Mouse (Mus musculus) ovary, postnatal 14 days (tissue): Measurements from ENCODE around the gene Itgb2.
A peak's percentile ranks its signal among the peaks of the same experiment; 100 is the strongest.

ENCODE experiments used
- DNase-seq: peaks from one replicate; pipeline ENCODE4 v3.0.0; 2022; ENCODE audit warnings: low spot score

Itgb2 gene

DNA sequence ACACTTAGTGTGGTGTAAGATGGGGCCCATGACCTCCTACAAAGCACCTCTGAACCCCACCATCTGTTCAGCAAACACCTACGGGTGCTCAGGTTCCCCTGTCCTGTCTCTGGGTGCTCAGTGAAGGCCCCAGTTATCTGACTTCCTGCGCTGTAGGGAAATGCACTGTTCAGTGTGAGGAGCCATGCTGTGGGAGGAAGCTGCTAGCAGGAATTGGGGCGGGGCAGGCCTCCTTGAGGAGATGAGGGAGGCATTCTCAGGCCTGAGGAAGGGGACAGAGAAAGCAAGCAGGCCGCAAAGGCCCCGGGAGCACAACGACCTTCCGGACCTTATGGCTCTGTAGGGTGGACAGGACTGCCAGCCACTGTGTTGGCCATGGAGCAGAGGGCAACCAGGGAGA, 59.1 kb downstream of the Itgb2 start:
- DNase-seq: no peak

DNA sequence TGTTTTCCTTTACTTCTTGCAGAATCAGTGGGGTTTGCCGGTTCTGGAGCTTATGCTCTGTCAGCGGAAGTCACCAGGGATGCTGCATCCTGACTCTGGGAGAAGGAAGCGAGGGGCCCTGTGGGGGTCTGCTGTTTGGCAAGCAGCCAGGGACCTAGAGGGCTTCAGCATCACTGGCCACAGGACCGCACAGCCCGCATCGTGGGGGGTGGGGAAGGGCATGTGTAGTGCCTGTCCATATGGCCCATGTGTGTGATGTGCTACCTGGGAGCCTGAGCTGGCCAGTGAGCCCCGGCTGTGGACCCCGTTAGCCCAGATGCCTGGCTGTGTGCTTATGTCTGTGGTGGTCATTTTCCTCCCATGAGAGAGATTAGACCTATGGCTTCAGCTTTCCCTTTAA, 59.7 kb downstream of the Itgb2 start:
- DNase-seq: no peak

DNA sequence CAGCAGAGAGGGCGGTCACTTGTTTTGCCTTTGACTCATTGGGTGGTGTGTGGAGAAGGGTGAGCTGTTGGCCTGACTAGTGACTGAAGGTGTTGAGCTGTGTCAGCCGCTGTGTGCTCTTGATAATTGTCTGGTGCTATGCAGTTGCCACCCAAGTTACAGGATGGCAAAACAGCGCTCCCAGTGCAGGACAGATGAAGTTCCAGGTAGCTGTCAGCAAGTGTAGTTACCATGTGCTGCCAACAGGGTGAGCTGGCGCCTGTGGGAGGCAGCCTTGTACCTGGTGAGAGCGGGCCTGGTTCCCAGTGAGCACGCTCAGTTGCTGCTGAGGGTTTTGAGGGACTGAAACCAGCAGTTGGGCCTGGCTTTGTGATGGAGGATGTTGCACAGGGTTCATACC, 60.8 kb downstream of the Itgb2 start:
- peak; percentile 42 for DNase-seq

DNA sequence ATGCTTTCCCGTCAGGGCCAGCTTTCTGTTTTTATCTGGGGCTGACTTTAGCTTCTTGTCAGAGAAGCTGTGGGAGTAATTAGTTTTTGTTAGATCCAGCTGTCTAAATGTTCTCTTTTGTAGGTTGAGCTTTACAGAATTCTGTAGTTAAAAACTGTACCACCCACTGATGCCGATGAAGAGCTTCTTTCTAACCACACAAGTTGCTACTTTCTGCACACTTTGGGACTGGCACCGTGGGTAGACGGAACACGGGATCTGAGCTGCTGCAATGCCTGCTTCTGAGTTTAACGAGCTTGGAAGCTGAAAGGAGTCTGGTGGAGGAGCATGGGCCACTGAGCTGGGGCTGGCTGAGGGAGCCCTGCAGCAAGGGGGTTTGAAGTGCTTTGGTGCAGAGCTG, 61.5 kb downstream of the Itgb2 start:
- no peak for DNase-seq

DNA sequence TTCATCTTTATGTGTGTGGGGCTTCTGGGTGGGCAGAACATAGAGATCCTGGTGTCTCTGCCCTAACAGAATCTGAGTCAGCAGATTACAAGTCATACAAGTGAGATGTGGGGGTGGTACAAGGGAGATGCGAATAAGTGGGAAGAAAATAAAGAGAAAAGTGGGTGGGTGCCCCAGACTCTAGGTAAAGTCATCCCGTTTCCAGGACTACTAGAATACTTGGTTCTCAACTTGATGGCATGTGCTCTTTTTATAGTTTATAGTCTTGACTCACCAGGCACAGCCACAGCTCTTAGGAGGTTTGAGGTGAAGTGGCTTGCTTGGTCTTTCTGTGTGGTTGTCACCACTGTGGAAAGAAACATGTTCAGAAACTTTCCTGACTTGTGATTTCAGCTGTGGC, 66.0 kb downstream of the Itgb2 start:
- no peak for DNase-seq

DNA sequence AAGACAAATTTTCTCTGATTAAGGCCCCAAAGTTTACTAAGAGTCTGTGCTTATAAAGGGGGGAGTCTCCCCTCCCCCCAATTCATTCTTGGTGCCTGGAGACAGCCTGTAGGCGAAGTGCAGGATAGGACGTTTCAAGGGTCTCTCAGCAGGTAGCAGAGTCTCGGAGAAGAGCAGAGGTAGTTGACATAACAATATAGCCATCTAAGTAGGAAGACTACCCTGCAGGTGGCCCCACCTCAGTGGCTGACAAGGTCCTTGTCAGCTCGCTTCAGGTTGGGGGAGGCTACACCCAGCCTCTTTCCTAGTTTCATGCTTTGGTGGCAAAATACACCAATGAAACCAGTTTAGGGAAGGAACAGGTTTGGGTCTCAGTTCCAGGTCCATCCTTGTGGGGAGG, 73.0 kb downstream of the Itgb2 start:
- DNase-seq: no peak

DNA sequence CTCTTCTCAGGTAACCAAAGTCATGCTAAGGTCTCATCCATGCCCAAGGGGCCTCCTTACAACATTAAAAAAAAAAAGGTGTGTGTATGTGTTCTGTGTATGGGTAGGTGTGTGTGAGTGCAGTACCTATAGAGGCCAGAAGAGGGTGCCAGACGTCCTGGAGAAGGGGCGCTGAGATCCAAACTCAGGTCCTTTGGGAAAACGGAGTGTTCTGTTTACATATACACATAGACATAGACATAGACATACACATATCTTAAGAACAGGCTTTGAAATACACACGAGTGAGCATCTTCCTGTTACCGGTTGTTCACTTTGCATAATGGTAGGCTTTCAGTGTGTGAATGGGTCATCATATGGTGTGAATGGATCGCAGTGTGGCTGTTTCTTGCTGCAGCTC, 74.1 kb downstream of the Itgb2 start:
- no peak for DNase-seq

DNA sequence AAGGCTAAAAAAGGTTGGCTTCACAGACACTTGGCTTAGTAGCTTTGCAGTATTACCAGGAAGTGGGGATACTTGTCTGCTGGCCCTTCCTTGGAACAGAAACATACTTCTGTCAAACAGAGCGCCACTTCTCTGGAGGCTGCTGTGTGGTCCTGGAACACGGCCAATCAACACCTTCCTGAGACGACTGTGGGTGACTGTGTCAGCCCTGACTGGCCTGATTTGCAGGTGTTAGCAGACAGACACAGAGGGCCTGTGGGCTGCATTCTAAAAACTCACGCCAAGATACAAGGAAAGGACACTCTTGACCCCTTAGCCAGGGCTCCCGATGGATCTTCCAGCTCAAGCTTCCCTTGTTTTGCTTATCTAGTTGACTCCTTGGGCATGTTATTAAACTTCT, 74.9 kb downstream of the Itgb2 start:
- no peak for DNase-seq

DNA sequence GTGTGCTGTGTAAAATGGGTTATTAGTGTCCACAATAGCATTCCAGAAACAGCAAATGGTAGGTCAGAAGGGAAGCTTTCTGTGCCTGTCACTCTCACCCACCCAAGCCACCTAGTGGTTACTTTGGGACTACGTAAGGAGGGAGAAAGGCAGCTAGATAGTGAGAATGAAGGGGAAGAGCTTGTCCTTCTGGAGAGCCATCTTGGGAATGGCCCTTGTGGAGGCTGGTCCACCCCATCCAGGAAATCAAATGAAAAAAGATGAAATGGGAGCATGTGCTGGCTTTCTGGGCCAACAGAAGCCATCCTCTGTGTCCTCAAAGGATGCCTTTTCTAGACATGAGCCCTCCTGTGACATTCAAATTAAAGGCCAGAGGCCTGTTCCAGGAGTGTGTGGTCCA, 75.3 kb downstream of the Itgb2 start:
- DNase-seq: no peak

DNA sequence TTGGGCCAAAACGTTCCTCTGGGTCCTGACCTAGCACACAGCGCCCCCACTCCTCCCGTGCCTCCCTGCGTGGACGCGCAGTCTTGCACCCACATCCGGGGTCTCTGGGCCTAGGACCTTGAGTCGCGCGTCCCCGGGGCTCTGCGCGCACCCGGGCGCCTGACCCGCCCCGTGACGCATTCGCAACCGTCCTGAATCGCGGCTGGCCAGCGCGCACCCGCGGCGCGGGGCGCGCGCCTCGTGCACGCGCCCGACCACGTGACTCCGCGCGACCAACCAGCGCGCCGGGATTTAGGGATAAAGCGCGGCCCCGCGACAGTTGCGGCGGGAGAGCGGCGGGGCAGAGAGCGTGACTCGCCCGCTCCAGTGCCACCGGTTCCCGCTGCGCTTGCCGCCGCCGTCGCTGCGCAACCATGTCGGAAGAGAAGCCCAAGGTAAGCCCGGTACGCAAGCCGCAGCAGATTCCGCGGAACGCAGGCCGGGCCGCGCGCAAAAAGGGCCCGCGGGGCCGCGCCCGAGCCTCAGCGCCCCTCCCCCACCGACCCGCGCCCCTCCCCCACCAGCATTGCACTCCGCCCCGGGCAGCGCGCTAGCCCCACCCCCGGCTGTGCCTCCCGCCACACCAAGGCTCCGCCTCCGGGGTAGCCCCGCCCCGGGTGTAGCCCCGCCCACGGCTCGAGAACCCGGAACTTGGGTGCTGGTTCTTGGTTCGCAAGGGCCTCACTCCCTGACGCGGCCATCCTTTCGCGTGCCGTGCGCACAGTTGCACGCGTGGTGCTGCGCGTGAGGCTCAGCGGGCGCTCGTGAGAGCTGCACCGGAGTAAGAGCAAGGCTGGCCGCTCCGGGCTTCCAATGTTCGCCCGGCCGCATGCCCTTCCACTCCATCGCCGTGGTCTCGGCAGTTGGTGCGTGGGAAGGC, 76.1 kb downstream of the Itgb2 start, which contains the start of the genes Sumo3 and Gm49325:
Sumo3 (plus strand) TSS at position 190 of the 919 bp plus-strand sequence.
Gm49325 (plus strand) TSS at position 290 of the 919 bp plus-strand sequence.
- DNase-seq: peak; percentile 98

DNA sequence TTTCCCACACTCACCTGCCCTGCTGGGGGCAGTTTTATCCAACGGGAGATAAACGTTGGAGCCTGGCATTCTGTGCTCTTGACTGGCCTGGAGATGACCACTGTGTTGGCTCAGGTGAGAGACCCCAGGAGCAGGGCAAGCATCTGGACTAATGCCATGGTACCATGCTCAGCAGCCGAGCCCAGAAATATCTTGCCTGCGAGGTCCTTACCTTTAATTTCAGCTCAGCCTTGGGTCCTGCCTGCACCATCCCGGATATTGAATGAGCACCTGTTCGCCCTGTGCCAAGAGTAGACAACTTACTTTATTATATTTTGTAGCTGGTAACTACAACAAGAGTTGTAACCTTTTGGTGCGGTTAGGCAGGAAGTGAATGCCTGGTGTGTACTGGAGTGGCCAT, 76.8 kb downstream of the Itgb2 start:
- no peak for DNase-seq

DNA sequence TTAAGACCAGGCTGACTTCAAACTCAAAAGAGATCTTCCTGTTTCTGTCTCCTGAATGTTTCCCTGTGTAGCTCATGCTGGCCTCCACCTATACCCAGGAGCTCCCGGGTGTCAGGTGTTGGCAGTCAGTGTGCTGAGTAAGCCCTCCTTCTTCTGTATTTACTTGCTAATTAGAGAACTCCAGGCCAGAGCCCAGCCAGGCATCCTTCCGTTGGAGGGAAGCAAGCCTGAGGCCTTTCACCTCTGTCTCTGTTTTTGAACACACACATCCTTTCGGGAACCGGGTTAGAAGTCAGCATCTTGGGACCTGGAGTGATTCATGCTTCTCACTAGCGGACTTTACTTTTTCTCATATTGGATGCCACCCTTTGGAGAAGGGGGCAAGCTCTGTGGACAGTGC, 77.4 kb downstream of the Itgb2 start:
- DNase-seq: no peak

DNA sequence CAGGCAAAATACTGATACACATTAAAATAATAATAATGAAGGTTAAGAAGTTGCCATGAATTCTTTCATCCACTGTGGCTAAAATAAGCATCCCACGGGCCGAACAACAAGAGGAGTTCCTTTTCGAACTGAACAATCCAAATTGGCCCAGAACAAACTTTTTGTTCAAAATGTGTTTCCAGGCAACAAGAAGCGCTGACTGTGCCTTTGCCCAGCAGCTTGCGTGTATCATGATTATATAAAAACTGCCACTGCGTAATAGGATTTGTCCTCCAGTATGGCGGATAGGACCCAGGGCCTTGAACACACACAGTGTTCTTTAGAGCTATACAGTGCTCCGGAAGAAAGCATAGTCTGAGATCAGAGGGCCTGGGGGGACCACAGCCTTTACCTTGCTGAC, 78.5 kb downstream of the Itgb2 start:
- DNase-seq: no peak

DNA sequence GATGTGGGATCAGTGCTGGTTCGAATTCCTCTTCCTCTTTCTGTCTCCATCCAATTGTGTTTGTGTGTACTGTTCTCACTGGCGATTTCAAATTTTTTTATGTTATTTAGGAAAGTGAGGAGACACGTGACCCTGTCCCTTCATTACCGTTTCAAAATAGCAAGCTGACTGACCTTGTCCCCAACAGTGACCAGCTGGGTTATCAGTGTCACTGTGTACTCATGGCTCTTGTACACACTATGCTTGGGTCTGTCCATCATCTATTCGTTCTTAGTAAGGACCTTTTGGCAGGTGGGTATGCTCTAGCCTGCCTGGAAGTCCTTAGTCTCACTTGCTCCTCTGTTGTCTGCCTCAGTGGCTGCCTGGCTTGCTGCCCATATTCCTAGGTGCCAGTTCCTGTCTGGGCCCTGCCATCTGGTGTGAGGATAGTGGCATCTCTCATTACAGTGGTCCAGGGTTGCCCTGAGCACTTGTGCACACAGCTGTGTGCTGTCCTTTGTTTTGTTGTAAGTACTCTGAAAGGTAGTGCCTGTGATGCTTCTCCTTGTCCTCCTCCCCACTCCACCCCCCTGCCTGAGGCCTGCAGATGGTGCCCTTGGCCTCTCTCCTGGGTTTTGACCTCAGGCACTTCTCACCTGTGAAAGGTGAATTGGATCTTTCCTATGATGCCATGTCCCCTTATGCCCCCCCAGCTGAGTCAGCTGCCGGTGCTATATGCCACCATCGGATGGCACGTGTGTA, 80.3 kb downstream of the Itgb2 start:
- DNase-seq: no peak

DNA sequence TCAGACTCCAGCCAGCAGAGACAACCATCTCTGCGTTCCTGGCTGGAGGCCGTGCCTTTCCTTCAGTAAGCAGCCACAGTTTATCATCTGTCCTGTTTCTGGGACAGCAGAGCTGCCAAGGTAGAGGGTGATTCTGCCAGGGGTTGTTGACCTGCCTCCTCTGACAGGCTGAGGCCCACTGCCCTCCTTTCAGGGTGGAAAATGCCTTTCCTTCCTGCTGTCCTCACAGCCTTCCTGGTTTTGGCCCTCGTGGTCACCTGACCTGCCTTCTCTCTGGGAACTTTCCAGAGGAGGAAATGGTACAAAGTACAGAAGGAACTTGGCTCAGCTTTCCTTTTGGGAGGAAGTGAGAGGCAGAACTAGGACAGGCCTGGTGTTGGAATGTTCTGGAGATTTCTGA, 83.4 kb downstream of the Itgb2 start:
- DNase-seq: no peak
